Mouse (Mus musculus): Measurements from ENCODE around the gene Rhov. TPM values are rescaled to one million over a fixed set of nuclear protein-coding genes. Genes with fewer than 3 reads are reported as not detected.
A peak's percentile ranks its signal among the peaks of the same experiment; 100 is the strongest.

The Rhov gene
- total and polyA plus RNA-seq, 3 experiments = 0.17 TPM; not detected in 2

- TF ChIP-seq ZC3H11A (IDR thresholded peaks at IDR 0.05; ENCODE audit: low read depth, low read length) (peak; percentile 71), IRF4 (IDR thresholded peaks at IDR 0.05; ENCODE audit: low read depth, low read length) (peak; percentile 50), NELFE (IDR thresholded peaks at IDR 0.05; ENCODE audit: low read depth, low read length) (peak; percentile 50; the same call in 1 of the 2 replicates), ZKSCAN1 (IDR thresholded peaks at IDR 0.05; ENCODE audit: borderline replicate concordance, low read depth, low read length) (no peak), MXI1 (IDR thresholded peaks at IDR 0.05; ENCODE audit: low read depth, low read length) (0 out of 2 replicates have a peak, but pooled peaks have one; percentile 40), JUN (IDR thresholded peaks at IDR 0.05; ENCODE audit: insufficient read depth, low read depth, low read length) (no peak), NRF1 (IDR thresholded peaks at IDR 0.05; ENCODE audit: low read depth, low read length) (no peak), ZNF384 (IDR thresholded peaks at IDR 0.05; ENCODE audit: low read depth, low read length) (no peak), SMC3 (IDR thresholded peaks at IDR 0.05; ENCODE audit: low read depth, low read length) (peak; percentile 95), RAD21 (IDR thresholded peaks at IDR 0.05; ENCODE audit: low read depth, low read length) (peak; percentile 90), TCF12 (IDR thresholded peaks at IDR 0.05; ENCODE audit: low read depth, low read length) (peak; percentile 42; the same call in 1 of the 2 replicates)
These were observed 20.1 kb downstream of the Rhov start (continued) for GRCm38 (mm10) chr2:119250826-119251478.

GRCm38 (mm10) chr2:119250377-119250776 is 20.7 kb downstream of the Rhov start:
- no peak for DNase-seq (ENCODE audit: extremely low read depth)
- Histone ChIP-seq H3K4me1 (ENCODE audit: control insufficient read depth in 1 of 2, insufficient read depth in 2 of 2) (peaks cover 3 to 16% of the 10 kb centered on the region in 2 experiments; a peak in 3 of 4 replicates), H3K36me3 (replicated peaks in 1 of 2; ENCODE audit: control insufficient read depth in 1 of 2, insufficient read depth in 1 of 2, low read length in 1 of 2) (no peaks in the 10 kb centered on the region), H3K9ac (ENCODE audit: insufficient read depth, low read depth) (no peak overlapping the region), H3K27ac (ENCODE audit: insufficient read depth, low read depth) (no peak overlapping the region), H3K27me3 (replicated peaks) (peaks cover 24% of the 10 kb centered on the region), H3K4me3 (replicated peaks in 1 of 3; ENCODE audit: low read depth in 2 of 3, low read length in 2 of 3, poor library complexity in 1 of 3) (no peak overlapping the region), H3K79me2 (replicated peaks; ENCODE audit: control insufficient read depth, extremely low read depth, insufficient read depth, poor library complexity, severe bottlenecking) (no peaks in the 10 kb centered on the region), H3K9me3 (replicated peaks; ENCODE audit: low read length) (no peaks in the 10 kb centered on the region), H3K4me2 (ENCODE audit: insufficient read depth, low read depth, poor library complexity, severe bottlenecking) (0 out of 2 replicates have a peak overlapping the region, but pooled peaks have one; percentile 30)
- TF ChIP-seq GABPA (IDR thresholded peaks at IDR 0.05; ENCODE audit: insufficient replicate concordance, low read depth, low read length) = no peak
- no peak for TF ChIP-seq E2F4 (IDR thresholded peaks at IDR 0.05; ENCODE audit: insufficient replicate concordance, low read depth, low read length)
- in situ Hi-C loops (cut with MboI; ENCODE audit: low pct_ligation_motif_present, low pct_unique_long_range_greater_than_20kb, low sequenced_read_pairs) (loop anchor here (5.0 kb wide), 1 partner anchor 37 kb away; the partner anchor contains the start of gene Vps18), dilution Hi-C loops (cut with MboI; ENCODE audit: extremely low pct_ligation_motif_present, extremely low pct_unique_long_range_greater_than_20kb, low sequenced_read_pairs) (no loop called here)

- no peaks in the 10 kb centered on the region for H3K36me3 ChIP-seq (replicated peaks in 1 of 2; ENCODE audit: control insufficient read depth in 1 of 2, insufficient read depth in 1 of 2, low read length in 1 of 2)
- no peak overlapping the region for H3K4me2 ChIP-seq (ENCODE audit: insufficient read depth, low read depth, poor library complexity, severe bottlenecking)
- TF ChIP-seq E2F4 (IDR thresholded peaks at IDR 0.05; ENCODE audit: insufficient replicate concordance, low read depth, low read length) (no peak), ZKSCAN1 (IDR thresholded peaks at IDR 0.05; ENCODE audit: borderline replicate concordance, low read depth, low read length) (no peak), CHD1 (IDR thresholded peaks at IDR 0.05; ENCODE audit: low read depth, low read length) (no peak), KAT2A (IDR thresholded peaks at IDR 0.05; ENCODE audit: insufficient replicate concordance, low read length) (no peak), EP300 (IDR thresholded peaks at IDR 0.05; ENCODE audit: low read length) (no peak), UBTF (IDR thresholded peaks at IDR 0.05; ENCODE audit: low read depth, low read length) (no peak), ZMIZ1 (IDR thresholded peaks at IDR 0.05; ENCODE audit: low read depth, low read length) (no peak), IRF4 (IDR thresholded peaks at IDR 0.05; ENCODE audit: low read depth, low read length) (no peak), MAFK (IDR thresholded peaks at IDR 0.05; ENCODE audit: insufficient replicate concordance, low read length) (no peak), ETS1 (conservative IDR thresholded peaks at IDR 0.05; ENCODE audit: low read depth, low read length) (no peak), TCF12 (IDR thresholded peaks at IDR 0.05; ENCODE audit: low read depth, low read length) (no peak)
- H3K4me1 ChIP-seq (ENCODE audit: control insufficient read depth in 1 of 2, insufficient read depth in 2 of 2) = peaks cover 3 to 17% of the 10 kb centered on the region in 2 experiments; a peak in 3 of 4 replicates
- no peak for DNase-seq (ENCODE audit: extremely low read depth)
- H3K4me3 ChIP-seq (replicated peaks in 1 of 3; ENCODE audit: low read depth in 2 of 3, low read length in 2 of 3, poor library complexity in 1 of 3) = no peak overlapping the region
- no peak overlapping the region for H3K27ac ChIP-seq (ENCODE audit: insufficient read depth, low read depth)
- peaks cover 16% of the 10 kb centered on the region for H3K27me3 ChIP-seq (replicated peaks)
- in situ Hi-C loops (cut with MboI; ENCODE audit: low pct_ligation_motif_present, low pct_unique_long_range_greater_than_20kb, low sequenced_read_pairs) (loop anchor here (5.0 kb wide), 1 partner anchor 38 kb away; the partner anchor contains the start of gene Vps18), dilution Hi-C loops (cut with MboI; ENCODE audit: extremely low pct_ligation_motif_present, extremely low pct_unique_long_range_greater_than_20kb, low sequenced_read_pairs) (no loop called here)
- no peak overlapping the region for H3K9ac ChIP-seq (ENCODE audit: insufficient read depth, low read depth)
- no peaks in the 10 kb centered on the region for H3K79me2 ChIP-seq (replicated peaks; ENCODE audit: control insufficient read depth, extremely low read depth, insufficient read depth, poor library complexity, severe bottlenecking)
- H3K9me3 ChIP-seq (replicated peaks; ENCODE audit: low read length) = no peaks in the 10 kb centered on the region
These were observed 21.4 kb downstream of the Rhov start for GRCm38 (mm10) chr2:119249592-119250061.
